Mouse (Mus musculus) hindbrain, embryonic 16.5 days (tissue): Measurements from ENCODE around the gene Foxa1. TPM values are rescaled to one million over a fixed set of nuclear protein-coding genes. Genes with fewer than 3 reads are reported as not detected.
A peak's percentile ranks its signal among the peaks of the same experiment; 100 is the strongest.

Experiments used
- ATAC-seq: fragments of 200-750 bp; cut with Nextera tagmentation; 2 replicates; pipeline ENCODE4 v1.8.0; 2017; ENCODE audit warnings: moderate TSS enrichment, moderate library complexity
- H3K27ac ChIP-seq: fragments of 300-500 bp; sonication (generic); 2 replicates; pipeline ENCODE4 v1.5.1; 2014; ENCODE audit warnings: low read depth, mild to moderate bottlenecking, control low read depth, low read length, moderate library complexity
- H3K27me3 ChIP-seq: fragments of 300-500 bp; sonication (generic); replicated peaks from 2 replicates; pipeline ENCODE4 v1.6.1; 2014; ENCODE audit warnings: low read length; ENCODE audit not compliant: control insufficient read depth, insufficient read depth
- H3K36me3 ChIP-seq: fragments of 300-500 bp; sonication (generic); 2 replicates; pipeline ENCODE4 v1.6.1; 2014; ENCODE audit warnings: mild to moderate bottlenecking, low read length, moderate library complexity, mixed read lengths; ENCODE audit not compliant: control insufficient read depth, insufficient read depth
- H3K4me1 ChIP-seq: fragments of 300-500 bp; sonication (generic); 2 replicates; pipeline ENCODE4 v1.6.1; 2014; ENCODE audit warnings: low read depth, low read length; ENCODE audit not compliant: control insufficient read depth, insufficient read depth
- H3K4me2 ChIP-seq: fragments of 300-500 bp; sonication (generic); 2 replicates; pipeline ENCODE4 v1.6.1; 2014; ENCODE audit warnings: mild to moderate bottlenecking, low read length, control low read depth, moderate library complexity
- H3K4me3 ChIP-seq: fragments of 300-500 bp; sonication (generic); 2 replicates; pipeline ENCODE4 v1.5.1; 2014; ENCODE audit warnings: mild to moderate bottlenecking, low read length, control low read depth, moderate library complexity
- H3K9ac ChIP-seq: fragments of 300-500 bp; sonication (generic); 2 replicates; pipeline ENCODE4 v1.6.1; 2014; ENCODE audit warnings: low read depth, mild to moderate bottlenecking, control low read depth, low read length, moderate library complexity
- H3K9me3 ChIP-seq: fragments of 300-500 bp; sonication (generic); 2 replicates; pipeline ENCODE4 v1.6.1; 2014; ENCODE audit warnings: mild to moderate bottlenecking, low read length, moderate library complexity; ENCODE audit not compliant: control insufficient read depth
- WGBS: fragments of 180-500 bp; shearing (Covaris S2); extraction: QIAGEN DNeasy Blood & Tissue Kit; methylation state at CpG from one replicate; pipeline ENCODE4 v1.1.7; 2014; 5-methylcytosine and 5-hydroxymethylcytosine counted together
- polyA plus RNA-seq: library from polyadenylated mRNA; unstranded; fragments of >200 nt; fragmentation: Nextera tagmentation; extraction: Ambion mirVana; gene quantifications from 2 replicates; pipeline ENCODE4 v1.2.1, GENCODE M21; 2015

The Foxa1 gene
- polyA plus RNA-seq, 1 experiment from 2014 or later: 0.18 TPM

DNA sequence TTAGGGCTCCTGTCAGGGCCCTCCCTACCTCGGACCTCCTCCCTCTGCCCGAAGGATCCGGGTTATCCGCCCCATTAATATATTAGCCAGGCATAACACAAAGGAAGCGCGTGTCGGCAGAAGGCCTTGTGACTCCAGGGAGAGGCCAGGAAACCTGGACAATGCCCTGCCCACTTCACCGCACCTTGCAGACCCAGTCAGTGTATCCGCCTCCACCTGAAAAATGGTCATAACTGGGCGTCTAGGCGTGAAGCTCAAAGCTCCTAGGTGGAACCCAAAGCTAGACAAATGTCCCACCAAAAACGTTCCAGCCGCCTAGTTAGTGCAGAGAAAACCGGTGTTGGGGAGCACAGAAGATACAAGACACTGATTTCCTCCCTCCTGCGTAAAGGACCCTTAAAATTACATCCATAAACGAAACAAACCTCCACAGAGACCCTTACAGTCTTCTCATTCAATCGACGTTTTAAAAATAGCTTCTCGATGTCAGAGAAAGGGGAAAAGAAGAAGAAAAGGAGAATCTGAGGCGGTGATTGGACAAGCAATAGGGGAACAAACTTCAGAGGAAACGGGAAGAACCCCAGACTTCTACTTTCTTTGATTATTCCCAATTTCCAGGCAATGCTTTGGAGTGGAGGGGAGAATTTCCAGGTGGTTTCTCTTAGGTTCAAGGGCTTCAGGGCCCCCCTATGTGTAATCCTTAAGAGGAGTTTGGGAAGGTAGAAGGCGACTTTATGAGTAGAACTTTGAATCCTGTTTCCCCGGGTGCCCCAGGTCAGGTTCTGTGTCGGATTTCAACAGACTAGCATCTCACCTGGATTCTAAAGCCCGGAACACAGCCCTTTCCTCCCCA is 10.4 kb downstream of the Foxa1 start:
- H3K9ac ChIP-seq: no peak overlapping the region
- no peak overlapping the region for H3K4me2 ChIP-seq
- peaks cover 74% of the 10 kb centered on the region for H3K27me3 ChIP-seq
- under 1% methylated on average over 25 of the region's 25 CpGs for WGBS
- ATAC-seq: no peak
- H3K4me3 ChIP-seq: no peak overlapping the region
- no peaks in the 10 kb centered on the region for H3K36me3 ChIP-seq
- no peak overlapping the region for H3K27ac ChIP-seq
- H3K9me3 ChIP-seq: no peaks in the 10 kb centered on the region
- no peaks in the 10 kb centered on the region for H3K4me1 ChIP-seq

DNA sequence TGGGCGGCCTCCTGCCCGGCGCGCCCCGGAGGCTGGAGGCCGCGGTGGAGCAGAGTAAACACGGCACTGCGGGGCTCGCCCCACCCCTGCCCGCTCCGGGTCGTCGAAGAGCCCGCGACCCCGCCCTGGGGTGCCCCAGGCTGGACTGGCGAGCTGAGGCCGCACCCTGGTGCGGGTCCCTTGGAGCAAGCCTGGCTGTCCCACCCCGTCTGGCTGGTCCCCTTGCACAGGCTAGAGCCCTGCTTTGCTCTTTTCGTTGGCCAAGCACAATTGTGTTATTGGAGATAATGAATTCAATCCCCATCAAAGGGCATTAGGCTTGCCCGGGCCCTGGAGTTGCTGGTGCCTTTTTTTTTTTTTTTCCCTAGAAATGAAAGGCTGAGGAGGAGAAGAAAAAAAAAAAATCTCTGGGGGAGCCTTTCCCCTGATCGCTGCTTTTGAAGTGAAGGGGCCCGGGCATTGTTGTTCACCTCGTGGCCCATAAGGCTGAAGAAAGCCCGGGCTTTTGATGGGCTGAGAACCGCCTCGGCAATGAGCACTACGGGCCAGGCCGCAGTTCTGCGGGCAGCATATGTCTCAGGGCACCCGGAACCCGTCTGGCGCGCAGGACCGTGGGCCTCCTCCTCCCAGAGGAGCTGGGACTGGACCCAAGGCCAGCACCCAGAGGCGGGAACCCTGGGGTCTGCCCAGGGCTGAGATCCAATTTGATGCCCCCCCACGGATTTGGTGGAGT is 11.7 kb downstream of the Foxa1 start:
- peak; percentile 63 for ATAC-seq
- H3K4me3 ChIP-seq: no peak overlapping the region
- H3K4me1 ChIP-seq: no peaks in the 10 kb centered on the region
- 1% methylated on average over 35 of the region's 39 CpGs for WGBS
- H3K36me3 ChIP-seq: no peaks in the 10 kb centered on the region
- no peaks in the 10 kb centered on the region for H3K9me3 ChIP-seq
- no peak overlapping the region for H3K9ac ChIP-seq
- no peak overlapping the region for H3K27ac ChIP-seq
- peaks cover 68% of the 10 kb centered on the region for H3K27me3 ChIP-seq
- no peak overlapping the region for H3K4me2 ChIP-seq

DNA sequence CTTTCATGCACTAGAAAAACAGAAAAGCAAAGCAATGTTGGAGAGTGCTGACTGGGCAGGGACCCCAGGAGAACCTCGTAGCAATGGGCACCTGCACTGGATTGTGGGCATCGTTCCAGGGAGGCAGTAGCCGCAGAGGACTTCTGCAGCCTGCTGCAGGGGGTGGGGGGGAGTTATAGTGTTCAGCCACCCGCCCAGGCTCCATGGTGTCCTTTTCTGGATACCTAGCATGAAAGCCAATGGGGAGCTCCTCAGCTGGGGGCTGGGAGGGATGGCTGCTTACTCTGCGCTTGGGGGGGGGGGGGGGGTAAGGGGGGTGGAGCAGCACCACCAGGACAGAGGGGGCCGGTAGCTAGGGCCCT is 12.2 kb downstream of the Foxa1 start:
- Histone ChIP-seq H3K4me1 (no peaks in the 10 kb centered on the region), H3K27ac (no peak overlapping the region), H3K27me3 (peaks cover 64% of the 10 kb centered on the region), H3K4me2 (no peak overlapping the region), H3K4me3 (no peak overlapping the region), H3K9ac (no peak overlapping the region), H3K9me3 (no peaks in the 10 kb centered on the region), H3K36me3 (no peaks in the 10 kb centered on the region)
- ATAC-seq: peak; percentile 51
- WGBS: 4% methylated on average over 5 of the region's 6 CpGs

DNA sequence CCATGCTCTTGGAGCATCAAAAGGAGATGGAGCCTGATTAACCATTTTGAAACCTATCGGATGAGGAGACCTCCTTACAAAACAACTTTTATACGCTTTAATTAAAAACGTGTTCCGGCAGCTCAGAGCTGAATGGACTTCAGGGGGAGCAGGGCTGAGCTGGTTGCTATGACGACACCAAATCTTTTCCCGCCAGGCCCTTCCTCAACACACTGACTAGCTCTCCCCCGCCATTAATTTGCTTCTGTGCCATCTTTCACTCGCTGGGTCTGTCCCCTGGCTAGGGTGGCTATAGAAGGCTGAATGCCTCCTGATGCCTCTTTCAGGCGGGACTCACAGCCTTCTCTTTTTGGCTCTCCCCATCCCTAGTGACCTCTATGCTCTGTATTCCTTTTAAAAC is 16.2 kb downstream of the Foxa1 start:
- peak; percentile 77; the same call in 1 of the 2 replicates for ATAC-seq

DNA sequence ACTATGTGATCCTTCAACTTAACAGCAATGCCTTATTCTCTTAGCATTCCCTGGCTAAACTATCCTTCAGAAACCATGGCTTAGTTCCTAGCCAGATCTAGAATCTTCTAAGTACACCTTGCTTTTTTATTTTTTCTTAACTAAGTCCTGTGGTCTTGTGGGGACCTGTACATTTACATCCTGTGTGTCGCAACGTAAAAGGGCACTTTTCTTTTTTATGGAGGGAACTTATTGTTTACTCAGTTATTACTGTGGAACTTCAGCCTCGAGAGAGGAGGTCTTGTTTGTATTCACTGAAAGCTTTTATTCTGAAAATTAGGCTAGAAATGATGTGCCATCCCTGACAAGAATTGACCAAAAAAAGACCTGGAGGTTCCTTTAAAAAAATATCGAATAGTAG is 18.4 kb downstream of the Foxa1 start:
- no peak overlapping the region for H3K27ac ChIP-seq
- ATAC-seq: no peak
- H3K4me1 ChIP-seq: no peaks in the 10 kb centered on the region
- H3K9ac ChIP-seq: no peak overlapping the region
- 79% methylated on average over 4 of the region's 4 CpGs for WGBS
- H3K4me3 ChIP-seq: no peak overlapping the region
- H3K36me3 ChIP-seq: no peaks in the 10 kb centered on the region
- H3K9me3 ChIP-seq: no peaks in the 10 kb centered on the region
- peaks cover 23% of the 10 kb centered on the region for H3K27me3 ChIP-seq
- H3K4me2 ChIP-seq: no peak overlapping the region

More for the DNA sequence above, 16.2 kb downstream of the Foxa1 start:
- Histone ChIP-seq H3K36me3 (no peaks in the 10 kb centered on the region), H3K27me3 (peaks cover 43% of the 10 kb centered on the region), H3K4me1 (no peaks in the 10 kb centered on the region), H3K9me3 (no peaks in the 10 kb centered on the region), H3K9ac (no peak overlapping the region), H3K4me3 (no peak overlapping the region), H3K27ac (no peak overlapping the region), H3K4me2 (no peak overlapping the region)
- WGBS: 4% methylated on average over 9 of the region's 9 CpGs

DNA sequence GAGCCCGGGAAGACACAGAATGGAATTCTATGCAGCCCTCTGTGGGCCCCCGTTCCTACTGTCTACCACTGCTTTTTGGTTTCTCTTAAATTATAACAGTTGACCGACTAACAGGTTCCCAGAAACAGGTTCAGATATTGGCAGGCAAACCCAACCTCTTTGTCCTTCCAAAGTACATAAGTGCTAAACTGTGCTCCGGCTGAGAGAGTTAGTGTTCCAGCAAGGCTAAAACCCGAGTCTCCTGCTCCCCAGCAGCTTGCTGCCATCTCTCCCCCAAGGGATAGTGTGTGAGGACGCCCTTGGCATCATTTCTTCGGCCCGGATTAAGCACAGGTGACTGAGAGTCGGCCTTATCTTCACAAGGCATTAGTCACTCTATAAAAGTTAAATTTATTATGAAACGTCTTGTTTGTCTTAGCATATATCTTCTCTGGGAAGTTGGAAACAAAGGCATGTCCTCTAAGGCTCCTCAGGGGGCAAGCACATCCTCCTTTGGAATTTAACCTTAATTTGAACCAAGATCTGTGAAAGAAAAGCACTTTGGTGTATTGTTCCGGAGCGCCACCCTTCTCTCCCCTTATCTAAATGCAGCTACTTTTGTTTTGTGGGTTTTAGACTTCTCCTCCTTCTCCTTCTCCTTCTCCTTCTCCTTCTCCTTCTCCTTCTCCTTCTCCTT is 30.9 kb downstream of the Foxa1 start:
- ATAC-seq: no peak
- Histone ChIP-seq H3K4me1 (no peaks in the 10 kb centered on the region), H3K4me2 (no peak overlapping the region), H3K36me3 (no peaks in the 10 kb centered on the region), H3K9ac (no peak overlapping the region), H3K9me3 (no peaks in the 10 kb centered on the region), H3K4me3 (no peak overlapping the region), H3K27ac (no peak overlapping the region), H3K27me3 (no peaks in the 10 kb centered on the region)
- WGBS: 41% methylated on average over 12 of the region's 12 CpGs

DNA sequence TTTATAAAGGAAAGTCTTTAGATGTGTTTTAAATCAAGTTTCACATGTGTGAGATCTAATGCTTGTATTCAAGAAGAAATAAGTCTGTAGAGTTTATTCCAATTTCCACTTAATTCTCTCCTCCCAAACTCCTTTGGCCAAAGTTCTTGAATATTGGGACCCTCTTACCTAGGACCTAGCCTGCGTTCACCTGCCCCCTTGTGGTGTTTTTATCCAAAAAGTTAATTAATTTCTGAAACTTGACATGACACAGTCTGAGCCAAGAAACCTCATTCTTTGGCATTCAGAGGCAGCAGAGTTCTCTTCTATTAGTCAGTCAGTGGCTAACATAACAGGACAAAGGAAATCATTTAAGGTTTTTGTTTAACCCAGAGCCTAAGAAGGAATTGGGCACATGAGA is 32.2 kb downstream of the Foxa1 start:
- H3K4me3 ChIP-seq: no peak overlapping the region
- H3K9ac ChIP-seq: no peak overlapping the region
- no peaks in the 10 kb centered on the region for H3K9me3 ChIP-seq
- WGBS: 55% methylated on average over 1 of the region's 1 CpGs
- H3K4me1 ChIP-seq: no peaks in the 10 kb centered on the region
- ATAC-seq: no peak
- no peak overlapping the region for H3K4me2 ChIP-seq
- H3K27ac ChIP-seq: no peak overlapping the region
- H3K27me3 ChIP-seq: no peaks in the 10 kb centered on the region
- no peaks in the 10 kb centered on the region for H3K36me3 ChIP-seq

DNA sequence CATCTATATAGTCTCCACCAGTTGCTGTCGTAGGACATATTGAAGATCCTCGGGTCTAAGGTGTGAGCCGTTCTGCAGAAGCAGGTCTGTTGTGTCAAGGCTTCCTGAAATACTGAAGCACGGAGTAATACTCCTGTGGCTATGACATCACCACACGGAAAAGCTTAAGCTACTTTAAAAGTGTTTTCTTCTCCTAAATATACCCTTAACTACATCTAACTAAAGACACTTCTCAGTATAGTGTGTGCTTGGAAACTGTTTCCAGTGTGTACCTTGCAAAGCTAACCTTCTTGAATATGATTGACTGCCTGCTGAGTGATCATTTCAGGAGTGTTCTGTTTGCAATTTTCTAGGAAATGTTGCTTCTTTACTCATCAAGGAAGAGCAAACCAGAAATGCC is 35.2 kb downstream of the Foxa1 start:
- Histone ChIP-seq H3K9me3 (no peaks in the 10 kb centered on the region), H3K4me3 (no peak overlapping the region), H3K9ac (no peak overlapping the region), H3K36me3 (no peaks in the 10 kb centered on the region), H3K27me3 (no peaks in the 10 kb centered on the region), H3K4me2 (no peak overlapping the region), H3K4me1 (no peaks in the 10 kb centered on the region), H3K27ac (no peak overlapping the region)
- 90% methylated on average over 5 of the region's 5 CpGs for WGBS
- ATAC-seq: no peak

DNA sequence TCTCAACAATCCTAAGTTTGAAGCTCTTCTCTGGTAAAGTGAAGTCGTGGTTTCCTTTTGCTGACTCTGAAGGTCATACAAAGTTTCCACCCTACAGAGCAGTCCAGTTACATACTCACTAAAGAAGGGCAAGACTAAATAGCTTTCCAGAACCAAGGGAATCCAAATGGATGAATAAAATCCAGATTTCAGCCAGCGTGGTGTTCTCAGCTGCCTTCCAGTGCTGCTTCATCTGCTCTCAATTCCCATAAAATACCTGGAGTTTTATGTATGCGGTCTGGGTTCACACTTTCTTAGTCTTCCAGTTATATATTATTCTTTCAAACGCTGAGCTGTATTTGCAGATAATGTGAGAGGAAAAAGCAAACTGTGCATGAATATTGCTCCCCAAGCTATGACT is 35.6 kb downstream of the Foxa1 start:
- no peaks in the 10 kb centered on the region for H3K4me1 ChIP-seq
- no peaks in the 10 kb centered on the region for H3K27me3 ChIP-seq
- 92% methylated on average over 4 of the region's 4 CpGs for WGBS
- H3K27ac ChIP-seq: no peak overlapping the region
- no peaks in the 10 kb centered on the region for H3K9me3 ChIP-seq
- ATAC-seq: no peak
- no peak overlapping the region for H3K4me3 ChIP-seq
- H3K9ac ChIP-seq: no peak overlapping the region
- H3K4me2 ChIP-seq: no peak overlapping the region
- H3K36me3 ChIP-seq: no peaks in the 10 kb centered on the region
